Mouse (Mus musculus): ENCODE results near the gene Swap70. TPM values are rescaled to one million over a fixed set of nuclear protein-coding genes. Genes with fewer than 3 reads are reported as not detected.

Gene Swap70
- total RNA-seq, 2 experiments from 2014 or later, result 12.1 to 14.6 TPM

DNA sequence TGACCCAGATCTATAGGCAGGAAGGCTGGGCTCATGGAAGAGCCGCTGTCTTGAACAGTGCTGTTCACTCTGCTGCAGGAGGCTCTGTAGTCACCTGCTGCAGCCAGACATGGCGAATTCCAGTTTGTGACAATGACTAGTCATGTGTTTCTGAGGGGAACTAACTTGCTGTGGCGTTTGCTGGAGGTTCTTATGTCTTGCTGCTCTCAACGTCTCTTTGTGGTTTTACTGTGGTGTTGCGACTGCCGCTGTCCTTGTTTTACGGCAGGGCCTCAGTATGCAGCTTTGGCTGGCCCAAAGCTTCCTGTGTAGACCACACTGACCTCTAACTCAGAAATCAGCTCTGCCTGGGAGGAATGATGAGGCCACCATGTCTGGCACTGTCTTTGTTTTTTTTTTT is 48.9 kb downstream of the Swap70 start:
- no peak for DNase-seq (ENCODE audit: low spot score in 2 of 2)

DNA sequence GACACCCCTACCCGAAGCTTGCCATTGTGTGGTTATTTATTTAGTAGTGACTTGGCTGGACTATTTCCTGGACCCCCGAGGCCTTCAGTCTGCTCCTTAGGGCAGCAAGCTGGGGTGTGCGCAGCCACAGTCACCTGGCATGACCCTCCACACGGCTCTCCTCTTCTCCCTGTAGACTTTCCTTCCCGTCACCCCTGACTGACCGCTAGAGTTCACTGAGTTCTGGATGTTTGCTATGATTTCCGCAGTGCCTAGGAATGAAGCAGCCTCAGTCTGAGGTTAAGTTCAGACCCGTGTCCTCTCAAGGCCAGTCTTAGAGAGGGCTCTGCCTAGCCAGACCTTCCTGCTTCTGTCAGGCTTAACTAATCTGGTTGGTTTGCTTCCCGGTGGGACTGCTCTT is 50.3 kb downstream of the Swap70 start:
- no peak for DNase-seq (ENCODE audit: low spot score in 2 of 2)

DNA sequence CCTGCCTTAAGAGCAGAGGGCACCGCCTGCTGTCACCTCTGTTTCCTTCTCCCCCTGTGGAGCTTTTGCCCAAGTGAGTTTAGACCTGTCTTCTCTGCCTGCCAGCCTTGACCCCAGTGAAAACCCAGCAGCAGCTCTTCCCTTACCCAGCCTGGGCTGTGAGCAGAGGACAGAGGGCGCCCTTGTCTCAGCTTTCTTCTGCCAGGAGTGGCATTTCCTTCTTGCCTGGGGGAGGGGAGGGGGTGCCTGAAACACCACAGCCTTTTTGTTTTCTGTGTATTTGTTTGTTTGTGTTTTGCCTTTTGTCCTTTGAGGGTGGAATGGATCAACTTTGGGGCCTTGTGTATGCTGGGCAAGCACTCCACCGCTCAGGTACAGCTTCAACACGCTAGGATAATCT is 50.9 kb downstream of the Swap70 start:
- no peak for DNase-seq (ENCODE audit: low spot score in 2 of 2)

DNA sequence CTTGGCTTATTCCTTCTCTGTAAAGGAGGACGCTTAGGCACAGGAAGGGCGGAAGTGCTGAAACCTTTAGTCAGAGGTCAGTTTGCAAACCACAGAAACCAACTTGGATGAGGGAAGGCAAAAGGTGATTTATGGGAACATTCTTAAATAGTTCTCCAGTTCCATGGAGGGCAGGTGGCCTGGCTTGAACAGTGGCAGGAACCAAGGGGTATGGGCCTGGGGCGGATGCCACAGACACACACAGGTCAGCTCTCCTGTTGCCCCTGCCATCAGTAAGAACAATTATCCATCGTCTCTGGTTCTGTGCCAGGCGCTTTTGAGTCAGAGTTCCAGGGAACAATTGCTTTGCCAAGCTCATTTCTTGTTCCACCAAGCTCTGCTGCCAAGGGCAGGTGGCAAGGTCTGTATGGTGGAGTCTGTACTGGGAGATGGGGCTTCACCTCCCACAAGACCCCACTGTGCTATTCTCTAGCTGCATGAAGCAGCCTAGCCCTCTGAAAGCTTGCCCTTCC is 56.3 kb downstream of the Swap70 start:
- DNase-seq (ENCODE audit: low spot score in 2 of 2), result no peak

DNA sequence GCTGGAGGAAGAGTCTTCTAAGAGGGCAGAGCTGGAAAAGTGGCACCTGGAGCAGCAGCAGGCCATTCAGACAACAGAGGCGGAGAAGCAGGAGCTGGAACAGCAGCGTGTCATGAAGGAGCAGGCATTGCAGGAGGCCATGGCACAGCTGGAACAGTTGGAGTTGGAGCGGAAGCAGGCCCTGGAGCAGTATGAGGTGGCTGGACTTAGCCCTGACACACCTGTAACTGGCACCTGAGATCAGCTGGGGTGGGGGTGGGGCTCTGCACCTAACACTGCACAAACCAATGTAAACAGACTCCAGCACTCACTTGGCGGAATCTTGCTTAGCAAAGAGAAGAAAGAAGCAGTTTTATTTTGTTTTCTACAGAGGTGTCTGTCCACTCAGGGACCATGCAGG is 57.7 kb downstream of the Swap70 start:
- no peak for DNase-seq (ENCODE audit: low spot score in 2 of 2)

DNA sequence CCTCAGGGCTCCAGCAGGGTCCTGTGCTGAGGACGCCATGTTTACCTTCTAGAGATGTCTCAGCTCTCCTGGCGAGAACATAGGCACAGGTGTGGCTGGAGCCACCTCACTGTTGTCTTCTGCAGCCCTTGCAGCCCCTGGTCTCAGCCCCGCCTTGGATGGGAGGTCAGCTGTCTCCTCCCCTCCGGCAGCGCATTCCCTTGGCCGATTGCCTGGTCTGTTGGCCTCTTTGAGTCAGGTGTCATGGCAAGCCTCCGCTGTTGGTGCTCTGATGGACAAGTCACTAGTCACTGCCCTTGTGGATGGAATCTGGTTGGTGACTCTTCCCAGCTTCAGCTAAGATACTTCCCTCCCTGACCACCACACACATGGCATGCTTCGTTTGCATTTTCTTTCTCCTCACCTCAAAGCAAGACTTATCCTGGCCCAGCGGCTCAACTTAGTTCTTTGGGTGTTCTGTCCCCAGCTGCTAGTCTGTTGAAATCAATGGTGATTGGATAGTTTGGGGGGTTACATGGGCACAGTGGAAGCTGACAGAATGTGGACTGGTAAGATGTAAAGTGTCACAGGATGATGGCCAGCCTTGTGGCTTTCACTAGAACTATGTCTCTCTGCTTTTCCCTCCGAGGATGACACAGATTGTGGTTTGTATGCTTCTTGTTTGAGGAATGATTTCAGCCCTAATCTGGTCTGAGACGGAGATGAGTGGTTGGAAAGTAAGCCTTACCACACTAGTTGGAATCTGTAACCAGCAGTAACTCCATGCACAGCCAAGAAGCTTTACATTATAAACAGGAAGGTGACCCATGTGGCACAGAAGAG is 60.1 kb downstream of the Swap70 start:
- no peak for DNase-seq (ENCODE audit: low spot score in 2 of 2)

DNA sequence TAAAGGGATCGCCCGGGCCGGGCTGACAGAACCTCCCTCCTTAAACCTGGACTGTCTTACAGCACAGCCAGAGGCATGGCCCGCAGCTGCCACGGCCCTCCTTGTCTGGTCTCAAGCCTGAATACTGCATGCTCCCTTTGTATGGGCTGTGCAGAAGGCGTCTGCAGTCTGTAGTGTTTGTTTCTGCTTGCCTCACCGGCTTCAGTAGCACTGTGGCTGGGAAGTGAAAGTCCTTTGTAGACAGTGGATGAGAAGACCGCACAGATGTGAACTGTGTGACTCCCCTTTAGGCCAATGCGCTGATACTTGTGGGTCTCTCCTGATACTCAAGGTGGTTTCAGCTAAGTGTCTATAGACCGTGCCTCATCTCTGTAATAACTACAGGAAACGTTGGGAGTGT is 61.3 kb downstream of the Swap70 start:
- DNase-seq (ENCODE audit: low spot score in 2 of 2), result no peak

DNA sequence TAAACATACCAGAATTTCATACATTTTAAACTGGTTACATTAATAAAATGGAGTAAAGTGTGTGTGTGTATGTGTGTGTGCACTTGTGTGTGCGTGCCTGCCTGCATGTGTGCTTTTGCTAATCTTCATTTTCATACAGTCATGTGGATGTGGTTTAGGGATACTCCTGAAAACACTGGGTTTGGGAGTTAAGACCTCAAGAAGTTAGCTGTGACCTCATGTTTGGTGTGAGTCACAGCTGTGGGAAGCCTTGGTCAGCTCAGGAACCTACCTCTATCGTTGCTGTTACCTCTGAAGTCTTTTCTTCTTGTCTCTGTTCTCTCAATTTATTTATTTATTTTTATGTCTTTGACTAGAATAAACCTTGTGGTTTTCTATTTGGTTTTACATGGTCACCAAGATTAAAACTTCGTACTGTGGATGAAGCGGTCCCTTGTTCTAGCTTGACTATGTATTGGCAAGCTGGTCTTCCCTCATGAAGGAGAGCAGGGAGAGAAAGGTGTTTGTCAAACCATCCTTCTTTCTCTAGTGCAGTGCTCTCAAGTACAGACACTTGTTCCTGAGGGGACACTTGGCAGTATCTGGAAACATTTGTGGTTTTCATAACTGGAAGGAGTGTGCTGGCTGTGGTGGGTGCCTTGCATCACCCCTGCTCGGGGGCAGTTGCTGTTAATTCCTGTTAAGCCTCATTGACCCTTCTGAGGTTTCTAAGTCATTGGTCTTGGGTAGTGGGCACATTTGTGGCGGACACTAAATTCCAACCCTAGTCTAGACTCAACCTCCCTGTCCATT is 62.2 kb downstream of the Swap70 start:
- DNase-seq (ENCODE audit: low spot score in 2 of 2), result no peak

DNA sequence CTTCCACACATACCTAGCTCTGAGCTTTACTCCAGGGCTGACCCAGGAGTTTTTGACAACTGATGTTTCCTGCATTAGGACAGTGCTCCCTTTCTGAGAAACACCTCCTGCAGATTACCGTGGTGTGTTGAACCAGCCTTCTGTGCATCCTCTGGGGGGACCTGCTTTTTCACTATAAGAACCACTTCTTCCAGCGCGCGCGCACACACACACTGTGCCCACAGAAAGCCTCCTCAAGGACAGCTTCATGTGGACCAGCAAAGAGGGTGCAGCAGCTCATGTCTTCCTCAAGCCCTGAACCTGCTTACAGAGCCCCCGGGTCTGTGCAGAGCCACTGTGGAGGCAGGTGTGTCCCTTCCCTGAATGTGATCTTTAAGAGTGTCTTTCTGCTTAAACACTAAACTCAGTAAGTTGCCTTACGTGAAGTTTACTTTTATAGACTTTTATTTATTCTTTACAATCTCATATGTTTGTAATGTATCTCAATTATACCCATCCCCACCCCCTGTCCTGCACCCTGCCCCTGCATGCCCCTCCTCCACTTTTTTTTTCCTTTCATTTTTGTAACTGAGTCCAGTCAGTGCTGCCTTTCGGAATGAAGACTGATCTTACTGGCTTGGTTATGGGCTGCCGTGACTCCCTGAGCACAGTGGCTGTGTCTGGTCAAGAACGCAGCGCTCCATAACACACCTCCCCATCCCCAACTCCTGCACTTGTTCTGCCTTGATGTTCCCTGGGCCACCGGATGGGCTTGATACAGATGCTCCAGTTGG is 63.8 kb downstream of the Swap70 start:
- no peak for DNase-seq (ENCODE audit: low spot score in 2 of 2)

DNA sequence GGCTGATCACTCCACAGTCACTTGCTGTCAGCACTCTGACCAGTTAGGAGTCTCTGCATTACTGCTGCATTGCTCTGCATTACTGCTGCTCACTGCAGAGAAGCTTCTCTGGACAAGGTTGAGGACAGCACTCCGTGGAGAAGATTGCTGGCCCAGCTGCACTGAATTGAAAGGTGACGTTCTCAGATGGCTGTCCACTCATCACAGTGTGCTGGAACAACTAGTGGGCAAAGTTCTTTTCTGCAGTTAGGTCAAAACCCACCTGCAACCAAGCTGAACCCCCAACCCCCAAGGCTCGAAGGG is 64.3 kb downstream of the Swap70 start:
- DNase-seq (ENCODE audit: low spot score in 2 of 2), result no peak

DNA sequence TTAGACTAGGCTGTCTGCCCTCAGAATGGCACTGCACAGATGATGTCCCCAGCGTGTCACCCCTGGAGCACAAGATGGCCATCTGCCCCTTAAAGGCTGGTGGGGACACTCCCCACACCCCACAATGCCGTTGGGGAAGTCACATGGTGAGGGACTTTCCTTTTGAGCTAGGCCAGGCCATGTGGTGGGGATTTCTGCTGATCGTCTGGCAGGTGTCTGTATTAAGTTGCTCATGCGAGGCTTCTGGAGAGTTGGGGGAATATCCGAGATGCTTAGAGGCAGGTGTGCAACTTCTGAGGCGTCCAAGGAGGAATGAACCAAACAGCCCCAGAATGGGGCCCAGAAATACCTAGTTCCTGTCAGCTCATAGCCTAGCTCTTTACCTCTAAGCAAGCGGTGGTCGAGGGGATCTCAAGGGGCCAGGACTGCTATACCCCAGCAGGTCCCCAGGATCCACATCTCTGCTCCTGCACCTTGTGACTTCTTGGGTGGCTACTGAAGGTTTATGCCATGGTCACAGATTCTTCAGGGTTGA is 64.8 kb downstream of the Swap70 start:
- no peak for DNase-seq (ENCODE audit: low spot score in 2 of 2)

DNA sequence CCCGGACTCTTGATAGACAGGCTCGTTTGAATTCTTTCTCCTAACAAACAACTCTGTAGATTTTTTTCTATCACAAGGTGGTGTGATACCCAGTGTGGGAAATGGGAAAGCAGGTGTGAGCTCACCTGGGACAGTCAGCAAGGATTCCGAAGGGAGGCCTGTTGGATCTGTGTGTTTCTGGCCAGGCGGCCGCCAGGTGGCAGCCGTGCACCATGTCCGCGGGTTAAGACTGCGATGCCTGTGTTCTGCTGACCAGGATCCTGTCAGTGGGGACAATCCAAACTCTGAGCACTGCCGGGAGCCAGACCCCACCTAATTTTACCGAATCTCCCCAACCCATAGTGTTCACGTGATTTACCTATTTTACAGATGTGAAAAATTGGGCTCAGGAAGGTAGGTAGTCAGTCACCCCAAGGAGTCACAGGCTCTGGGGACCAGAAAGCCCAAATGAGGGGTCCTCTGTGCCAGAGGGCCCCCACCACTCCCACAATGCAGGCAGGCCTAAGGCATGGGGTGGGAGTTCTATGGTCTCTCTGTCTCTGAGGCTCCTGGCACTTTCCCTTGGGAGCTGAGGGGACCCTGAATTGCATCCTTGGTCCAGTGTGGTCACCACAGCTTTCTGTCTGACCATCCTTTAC is 65.4 kb downstream of the Swap70 start:
- peak; percentile 75 to 80 for DNase-seq (ENCODE audit: low spot score in 2 of 2)

DNA sequence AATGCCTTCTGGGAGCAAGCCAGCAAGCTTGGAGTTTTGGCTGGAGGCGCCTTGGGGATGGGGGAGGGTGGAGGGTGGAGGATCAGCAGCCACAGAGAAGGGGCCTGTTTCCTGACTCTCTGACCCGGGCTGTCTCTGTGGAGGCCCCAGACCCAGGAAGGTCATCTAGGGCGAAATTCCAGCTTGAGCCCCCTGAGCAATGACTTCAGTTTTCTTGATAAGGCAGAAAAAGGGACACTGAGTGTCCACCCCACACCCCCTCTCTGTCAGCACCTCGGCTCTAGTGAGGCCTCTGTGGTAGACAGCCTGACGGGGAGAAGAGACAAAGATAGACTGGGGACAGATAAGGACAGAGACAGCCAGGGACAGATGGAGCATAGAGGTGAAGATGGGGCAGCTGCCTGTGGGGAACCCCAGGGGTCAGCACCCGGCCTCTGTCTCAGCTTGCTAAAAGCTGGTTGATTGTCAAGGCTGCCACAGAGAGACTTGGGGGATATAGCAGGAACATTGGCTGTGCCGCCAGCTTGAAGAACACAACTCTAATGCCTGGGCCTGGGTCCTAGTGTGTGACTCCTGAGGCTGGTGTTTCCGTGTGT is 66.1 kb downstream of the Swap70 start:
- no peak for DNase-seq (ENCODE audit: low spot score in 2 of 2)

DNA sequence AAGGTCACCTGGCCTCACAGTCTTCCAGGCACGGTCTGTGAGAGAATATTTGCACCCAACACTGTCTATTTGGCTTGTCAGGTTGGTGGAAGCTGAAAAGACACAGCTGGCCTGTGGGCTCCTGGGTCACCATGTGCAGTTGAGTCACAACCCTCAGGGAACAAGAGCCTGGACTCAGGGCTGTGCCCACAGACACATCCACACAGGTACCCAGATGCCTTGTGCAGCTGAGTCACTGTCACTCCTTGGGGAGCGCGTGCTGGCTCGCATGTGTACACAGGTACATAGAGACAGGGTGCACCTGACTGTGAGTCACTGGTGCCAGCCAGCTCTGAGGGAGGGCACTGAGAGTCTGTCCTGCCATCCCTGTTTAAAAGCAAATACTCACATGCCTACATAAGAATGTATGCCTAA is 66.7 kb downstream of the Swap70 start:
- no peak for DNase-seq (ENCODE audit: low spot score in 2 of 2)

DNA sequence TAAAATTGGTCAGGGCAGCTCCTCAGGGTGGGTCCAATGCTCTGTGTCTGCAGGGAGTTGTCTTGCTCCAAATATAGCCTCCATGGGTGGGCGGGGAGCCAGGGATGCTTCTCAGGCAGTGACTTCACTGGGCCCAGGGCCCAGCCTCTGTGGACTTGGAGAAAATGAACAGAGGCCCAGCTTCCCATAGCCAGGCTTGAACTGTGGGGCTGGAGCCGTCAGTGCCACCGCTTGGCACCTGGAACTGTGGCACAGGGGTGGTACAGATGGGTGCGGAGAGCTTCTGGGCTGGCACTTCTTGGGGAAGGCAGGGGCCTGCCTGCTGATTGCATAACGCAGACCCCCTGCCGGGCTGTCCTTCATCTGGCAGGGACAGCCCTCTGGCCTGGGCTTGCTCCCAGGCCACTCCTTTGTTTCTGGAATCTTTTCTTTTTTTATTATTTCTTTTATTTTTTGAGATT is 67.2 kb downstream of the Swap70 start:
- peak in 1 of 2 experiments; percentile 21 for DNase-seq (ENCODE audit: low spot score in 2 of 2)

DNA sequence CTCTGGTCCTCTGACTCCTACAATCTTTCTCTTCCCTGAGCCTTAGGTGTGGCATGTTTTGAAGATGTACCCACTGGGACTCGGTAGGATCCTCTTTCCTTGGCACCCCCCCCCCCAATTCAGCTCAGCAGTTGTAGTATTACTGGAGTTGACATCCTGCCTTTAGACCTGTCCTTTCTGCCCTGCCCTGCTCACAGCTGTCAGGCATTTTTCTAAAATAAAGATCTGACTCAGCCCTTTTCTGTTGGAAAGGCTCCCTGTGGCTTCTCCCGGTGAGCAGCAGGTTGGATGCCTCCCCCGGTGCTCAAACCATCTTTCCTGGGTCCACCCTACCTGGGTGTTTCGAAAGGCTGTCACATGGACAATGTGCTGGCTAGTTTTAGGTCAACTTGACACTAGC is 68.1 kb downstream of the Swap70 start:
- DNase-seq (ENCODE audit: low spot score in 2 of 2), result no peak

DNA sequence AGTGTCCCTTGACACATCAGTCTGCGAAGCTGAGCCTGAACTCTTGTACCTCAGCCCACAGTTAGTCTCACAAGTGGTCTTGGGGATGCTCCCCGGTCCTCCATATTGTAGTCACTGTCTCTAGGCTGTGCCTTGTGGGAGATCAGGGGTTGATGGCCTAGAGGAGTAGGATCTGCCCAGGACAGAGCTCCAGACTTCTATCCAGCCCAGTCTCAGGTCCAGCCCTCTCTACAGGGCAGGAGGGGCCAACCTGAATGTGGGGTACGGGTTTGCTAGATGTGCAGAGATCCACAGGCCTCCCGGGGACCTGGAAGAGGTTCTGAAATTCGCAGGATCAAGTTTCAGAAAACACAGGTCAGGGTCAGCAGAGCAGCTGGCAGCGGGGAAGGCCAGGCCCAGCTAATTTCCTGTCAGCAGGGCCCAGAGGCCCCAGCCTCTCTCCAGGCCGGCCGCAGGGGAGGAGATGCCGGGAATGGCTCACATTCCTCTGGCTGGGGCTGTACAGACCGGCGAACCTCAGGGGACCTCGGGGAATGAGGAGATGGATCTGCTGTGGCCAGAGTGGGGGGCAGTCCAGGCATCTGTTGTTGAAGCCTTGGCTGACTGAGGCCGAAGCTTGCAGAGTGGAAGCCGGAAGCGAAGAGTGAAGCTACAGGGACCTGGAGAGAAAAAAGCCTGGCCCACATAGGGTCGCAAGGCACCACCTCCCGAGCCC is 75.5 kb downstream of the Swap70 start:
- no peak for DNase-seq (ENCODE audit: low spot score in 2 of 2)

DNA sequence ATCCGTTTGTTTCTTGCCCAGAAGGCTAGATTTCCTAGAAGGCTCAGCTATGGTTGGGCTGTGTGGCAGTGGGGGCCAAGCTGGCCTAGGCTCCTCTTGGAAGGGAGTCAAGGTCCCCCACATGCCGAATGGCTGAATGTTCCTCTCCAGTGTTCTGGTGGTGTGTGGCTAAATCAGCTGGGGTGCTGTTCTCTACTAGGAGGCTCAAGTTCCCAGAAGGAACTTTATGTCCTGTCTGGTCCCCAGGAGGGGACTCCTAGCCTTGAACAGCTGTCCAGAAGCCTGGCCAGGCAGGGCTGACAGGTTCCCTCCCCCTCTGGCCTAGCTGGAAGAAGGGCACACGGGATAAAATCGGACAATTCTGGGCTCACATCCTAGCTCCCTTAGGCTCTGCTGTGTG is 76.1 kb downstream of the Swap70 start:
- DNase-seq (ENCODE audit: low spot score in 2 of 2), result no peak

DNA sequence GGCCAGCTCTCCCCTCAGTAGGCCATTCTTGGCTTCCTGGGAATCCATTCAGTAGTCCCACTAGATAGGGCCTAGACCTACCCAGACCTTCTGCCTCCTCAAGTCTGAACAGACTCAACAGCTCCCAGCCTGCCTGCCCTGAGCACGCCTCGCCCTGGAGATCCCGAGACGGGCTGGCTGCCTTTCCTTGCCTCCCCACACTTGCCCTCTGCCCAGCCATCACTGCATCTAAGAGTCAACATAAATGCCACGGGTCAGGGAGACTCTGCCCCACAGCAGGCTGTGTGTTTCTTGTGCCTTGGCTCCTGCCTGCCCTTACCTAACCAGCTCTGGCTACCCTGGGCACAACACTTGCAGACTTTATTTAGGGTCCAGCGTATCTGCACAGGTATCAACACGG is 76.6 kb downstream of the Swap70 start:
- no peak for DNase-seq (ENCODE audit: low spot score in 2 of 2)
